Mouse (Mus musculus) urinary bladder, postnatal 36 days (tissue): ENCODE measurements around the gene Glrb.

Experiments
- DNase-seq, 2 experiments: peaks; one replicate each; pipeline ENCODE4 v3.0.0; 2022; ENCODE audit warnings: low spot score in 2 of 2, mixed read lengths in 1 of 2

Glrb gene

GRCm38 (mm10) chr3:80913111-80913778 is at the start of gene Glrb:
Gene Glrb (minus strand): TSS chr3:80913660.
- DNase-seq: peak; percentile 2 to 3

GRCm38 (mm10) chr3:80959965-80960364 is 46.5 kb upstream of the Glrb start:
- no peak for DNase-seq

DNA sequence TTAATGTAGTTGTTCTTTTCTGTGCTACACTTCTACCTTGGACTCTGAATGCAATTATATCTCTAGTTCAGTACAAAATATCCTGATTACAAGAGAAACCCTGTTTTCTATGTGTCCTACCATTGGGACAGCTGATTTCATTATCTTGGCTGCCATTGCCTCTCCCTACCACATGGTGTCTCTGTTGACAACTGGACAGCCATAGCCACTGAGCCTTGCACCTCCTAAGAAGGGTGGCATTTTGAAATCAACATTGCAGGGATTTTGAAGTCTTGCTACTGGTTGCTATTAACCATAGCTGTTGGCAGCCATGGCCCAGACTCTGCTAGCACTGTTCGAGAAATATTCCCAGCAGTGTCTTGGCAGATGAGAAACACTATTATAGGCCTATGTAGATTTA is 45.1 kb upstream of the Glrb start:
- DNase-seq: peak; percentile 24 to 51

GRCm38 (mm10) chr3:80913779-80914284 is 372 bp upstream of the Glrb start:
- no peak for DNase-seq

GRCm38 (mm10) chr3:80894745-80895480 is 18.5 kb downstream of the Glrb start:
- DNase-seq: no peak

GRCm38 (mm10) chr3:80894328-80894727 is 19.1 kb downstream of the Glrb start:
- no peak for DNase-seq

DNA sequence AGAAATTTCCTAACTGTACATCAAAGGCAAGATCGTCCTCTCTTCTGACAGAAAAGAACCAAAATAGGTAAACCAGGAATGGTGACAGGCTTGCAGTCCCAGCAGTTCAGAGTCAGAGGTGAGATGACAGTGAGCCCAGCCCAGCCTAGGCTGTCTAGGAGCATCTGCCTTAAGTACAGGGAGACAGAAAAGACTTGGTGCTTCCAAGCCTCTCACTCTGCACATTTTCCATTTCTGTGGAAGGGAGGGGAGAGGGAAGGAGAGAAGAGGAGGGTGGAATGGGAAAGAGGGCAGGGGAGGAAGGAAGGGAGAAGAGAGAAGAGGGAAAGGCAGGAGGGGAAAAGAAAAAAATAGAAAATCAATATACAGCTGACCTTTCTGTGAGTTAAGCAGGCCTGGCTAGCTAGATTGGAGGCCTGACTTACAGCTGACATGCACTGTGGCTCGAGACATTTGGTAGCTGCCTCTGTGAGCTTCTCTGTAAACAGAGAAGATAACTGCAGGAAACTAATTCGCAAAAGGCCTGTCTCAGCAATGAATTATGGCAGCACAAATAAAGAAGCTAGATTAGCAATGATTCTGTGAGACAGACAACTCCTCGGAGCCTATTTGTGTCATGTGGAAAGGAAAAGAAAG is 20.3 kb downstream of the Glrb start:
- no peak for DNase-seq

GRCm38 (mm10) chr3:80891087-80891486 is 22.4 kb downstream of the Glrb start:
- no peak for DNase-seq

- no peak for DNase-seq
Observed at GRCm38 (mm10) chr3:80885174-80885573, 28.3 kb downstream of the Glrb start.

- no peak for DNase-seq
Observed at GRCm38 (mm10) chr3:80883601-80884000, 29.9 kb downstream of the Glrb start.

DNA sequence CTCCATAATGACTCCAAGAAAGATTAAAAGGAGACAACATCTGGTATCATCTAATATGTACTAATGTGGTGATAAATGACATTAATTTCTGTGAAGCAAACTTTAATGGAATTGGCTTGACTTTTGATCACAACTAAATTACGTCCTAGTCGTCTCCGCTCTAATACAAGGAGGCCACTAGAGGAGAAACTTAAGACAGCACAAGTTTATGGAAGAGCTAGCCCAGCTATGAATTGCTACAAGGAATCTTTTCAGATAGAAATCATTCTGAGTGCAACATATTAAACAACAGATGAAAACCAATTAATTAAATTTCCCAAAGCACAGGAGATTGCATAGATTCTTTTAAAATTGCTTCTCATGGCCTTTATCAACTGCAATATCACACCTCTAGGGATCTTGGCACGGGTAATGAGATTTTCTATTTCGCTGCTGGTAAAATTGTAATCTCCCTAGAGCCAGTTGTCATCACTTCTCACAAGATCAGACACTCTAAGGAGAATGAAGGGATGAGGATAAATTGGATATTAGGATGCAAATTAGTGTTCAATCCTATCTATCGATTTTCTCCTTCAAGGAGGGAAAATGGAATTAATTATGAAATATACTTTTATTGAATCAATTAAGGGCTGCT is 32.7 kb downstream of the Glrb start:
- no peak for DNase-seq

GRCm38 (mm10) chr3:80878571-80878970 is 34.9 kb downstream of the Glrb start:
- no peak for DNase-seq

DNA sequence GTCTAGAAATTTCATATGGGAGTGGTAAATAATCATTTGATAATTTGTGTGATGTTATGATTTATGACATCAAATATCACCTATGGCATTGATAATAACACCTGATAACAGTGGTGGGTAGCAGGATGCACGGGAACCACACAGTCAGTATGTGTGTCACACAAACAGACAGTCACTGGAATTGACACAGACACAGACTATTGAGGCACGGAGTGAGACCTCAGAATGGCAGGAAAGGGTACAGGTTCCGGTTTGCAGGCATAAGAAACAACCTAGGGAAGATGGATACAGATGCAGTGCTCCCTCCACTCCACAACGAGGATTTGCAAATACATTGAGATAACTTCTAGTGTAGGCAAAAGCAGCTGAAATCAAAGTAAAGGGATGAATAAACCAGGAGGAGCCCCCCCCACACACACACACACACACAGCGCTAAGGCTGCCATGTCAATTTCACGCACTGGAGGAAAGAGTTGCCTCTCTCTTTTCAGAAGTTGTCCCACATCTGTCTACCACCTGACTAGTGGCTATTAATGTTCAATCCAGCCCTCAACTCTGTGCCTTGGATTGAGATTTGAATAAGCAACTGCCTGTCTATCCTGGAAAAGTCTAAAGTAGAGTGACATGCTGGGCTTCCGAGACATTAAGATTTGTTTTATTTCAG is 38.6 kb downstream of the Glrb start:
- no peak for DNase-seq

- DNase-seq: no peak
Observed at GRCm38 (mm10) chr3:80874081-80874480, 39.4 kb downstream of the Glrb start.

DNA sequence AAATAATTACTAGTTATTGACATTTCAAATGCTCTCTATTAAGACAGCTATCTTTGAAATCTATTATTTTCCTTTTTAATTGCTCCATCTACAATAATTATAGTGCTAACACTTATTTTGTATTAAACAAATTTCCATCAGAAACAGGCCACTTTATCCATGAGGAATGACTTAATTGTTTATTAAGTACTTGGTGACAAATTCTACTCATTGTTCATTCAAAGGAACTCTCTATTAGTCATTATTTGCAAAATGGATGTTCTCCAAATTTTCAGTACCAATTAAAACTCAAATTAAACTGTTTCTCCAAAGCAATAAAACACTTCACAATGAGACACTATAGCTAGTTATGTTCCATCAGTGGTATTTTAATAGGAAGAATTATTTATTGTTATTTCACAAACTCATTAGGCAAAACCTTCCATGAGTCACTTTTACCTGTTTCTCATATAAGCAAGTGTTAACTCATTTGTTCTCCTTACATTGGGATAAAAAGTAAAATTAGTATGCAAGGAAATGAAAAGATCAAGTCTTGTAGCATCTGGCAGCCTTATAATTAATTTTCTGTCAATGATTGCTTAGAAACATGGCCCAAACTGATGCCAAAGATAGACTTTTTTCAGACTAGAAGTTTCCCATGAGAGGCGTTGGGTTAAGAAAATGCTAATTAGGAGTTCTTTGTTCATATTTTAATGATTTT is 41.8 kb downstream of the Glrb start:
- no peak for DNase-seq

GRCm38 (mm10) chr3:80867328-80867727 is 46.1 kb downstream of the Glrb start:
- no peak for DNase-seq

GRCm38 (mm10) chr3:80852912-80853507 is 60.5 kb downstream of the Glrb start:
- no peak for DNase-seq

DNA sequence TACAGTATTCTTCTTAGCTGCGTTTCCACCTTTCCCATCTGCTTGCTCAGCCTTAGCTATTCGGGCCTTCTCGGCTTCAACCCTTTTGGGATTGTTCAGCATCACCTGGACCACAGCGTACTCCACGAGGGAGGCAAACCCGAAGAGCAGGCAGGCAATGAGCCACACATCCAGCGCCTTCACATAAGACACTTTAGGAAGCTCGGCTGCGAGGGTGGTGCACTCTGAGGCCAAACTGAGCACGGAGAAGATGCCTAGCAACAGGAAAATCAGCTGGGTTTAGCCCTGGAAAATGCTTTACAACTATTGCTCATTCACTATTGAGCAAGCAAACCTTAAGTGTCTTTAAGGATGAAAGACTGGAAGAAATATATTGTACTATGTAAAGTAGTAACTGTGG is 62.5 kb downstream of the Glrb start:
- no peak for DNase-seq

DNA sequence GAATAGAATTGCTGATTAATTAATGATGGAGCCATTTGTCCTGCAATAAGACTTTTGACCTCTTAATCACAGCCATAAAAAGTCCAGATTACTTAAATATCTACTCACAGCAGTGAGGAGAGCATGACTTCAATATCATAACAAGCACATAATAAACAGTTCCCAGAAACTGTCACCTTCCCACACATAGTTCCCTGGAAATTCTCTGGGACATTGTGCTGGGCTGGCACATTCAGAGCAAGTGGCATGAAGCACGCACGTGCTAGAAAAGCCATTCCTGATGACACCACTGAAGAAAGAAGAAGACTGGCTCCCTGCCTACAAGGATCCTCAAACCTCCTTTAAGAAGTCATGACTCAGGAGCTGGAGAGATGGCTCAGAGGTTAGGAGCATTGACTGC is 67.8 kb downstream of the Glrb start:
- no peak for DNase-seq

GRCm38 (mm10) chr3:80839845-80840244 is 73.6 kb downstream of the Glrb start:
- DNase-seq: no peak

DNA sequence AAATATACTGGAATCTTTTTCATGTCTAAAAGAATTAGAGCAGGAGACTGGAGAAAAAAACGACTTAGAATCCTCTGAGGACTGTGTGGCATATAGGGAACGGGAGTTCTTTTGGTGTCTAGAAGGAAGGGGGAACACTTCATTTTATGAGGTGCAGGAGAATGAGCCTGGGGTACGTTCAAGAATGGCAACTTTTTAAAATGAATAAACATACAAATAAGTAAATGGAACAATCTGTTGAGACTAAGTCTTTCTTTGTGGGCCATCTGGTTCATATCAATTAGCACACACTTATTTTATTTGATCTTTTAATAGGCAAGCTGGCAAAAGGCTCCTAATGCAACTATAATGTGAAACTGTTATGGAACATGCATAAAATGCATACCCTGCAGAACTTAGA is 75.9 kb downstream of the Glrb start:
- no peak for DNase-seq
